Mouse (Mus musculus) c-Kit-positive CD71-positive TER-119-negative erythroid progenitor cells, embryonic 14.5 days (primary cell): ENCODE results near the gene Mtfr2.
A peak's percentile ranks its signal among the peaks of the same experiment; 100 is the strongest.

Experiments
- DNase-seq: peaks from one replicate; pipeline ENCODE4 v3.0.0-alpha.2; 2013; ENCODE audit warnings: low read depth

Gene Mtfr2

DNA sequence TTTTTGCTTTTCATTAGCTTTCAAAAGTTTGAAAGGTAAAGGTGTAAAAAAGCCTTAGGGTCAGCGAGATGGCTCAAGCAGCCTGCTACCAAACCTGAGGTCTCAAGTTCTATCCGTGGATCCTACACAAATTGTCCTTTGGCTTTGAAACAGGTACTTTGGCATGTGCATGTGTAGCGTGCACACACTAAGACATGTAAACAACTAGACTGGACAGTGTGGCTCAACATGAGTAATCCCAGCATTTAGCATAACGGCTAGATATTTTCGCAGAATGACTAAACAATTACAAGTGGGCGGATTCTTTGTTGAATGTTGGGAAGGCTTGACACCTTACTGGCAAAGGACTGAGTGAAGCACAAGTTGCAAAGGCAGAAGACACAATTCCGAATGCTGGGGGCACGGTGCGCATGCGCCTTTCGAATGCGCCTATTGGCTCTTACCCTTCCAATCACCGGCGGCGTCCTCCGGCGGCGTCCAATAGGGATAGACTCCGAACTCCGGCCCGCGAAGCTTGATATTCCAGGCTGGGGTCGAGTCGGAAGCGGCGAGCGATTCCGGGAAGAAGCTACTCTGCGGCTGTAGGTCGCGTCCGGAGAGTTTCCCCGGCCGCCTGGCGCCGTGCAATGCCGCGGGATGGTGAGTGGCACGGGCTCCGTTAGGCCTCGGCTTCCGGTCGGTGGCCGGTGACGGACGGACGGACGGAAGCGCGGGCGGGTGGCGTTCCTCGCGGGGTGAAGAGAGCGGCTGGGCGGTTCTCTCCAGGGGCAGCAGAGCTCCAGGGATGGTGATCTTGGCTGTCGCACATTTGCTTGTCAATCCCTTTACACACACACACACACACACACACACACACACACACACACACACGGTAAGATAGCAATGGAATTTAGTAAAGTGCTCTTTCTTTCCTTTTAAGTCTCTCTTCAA, at the start of gene Mtfr2:
Mtfr2 (plus strand) TSS at position 486 of the 930 bp plus-strand sequence.
- DNase-seq: peak; percentile 96

DNA sequence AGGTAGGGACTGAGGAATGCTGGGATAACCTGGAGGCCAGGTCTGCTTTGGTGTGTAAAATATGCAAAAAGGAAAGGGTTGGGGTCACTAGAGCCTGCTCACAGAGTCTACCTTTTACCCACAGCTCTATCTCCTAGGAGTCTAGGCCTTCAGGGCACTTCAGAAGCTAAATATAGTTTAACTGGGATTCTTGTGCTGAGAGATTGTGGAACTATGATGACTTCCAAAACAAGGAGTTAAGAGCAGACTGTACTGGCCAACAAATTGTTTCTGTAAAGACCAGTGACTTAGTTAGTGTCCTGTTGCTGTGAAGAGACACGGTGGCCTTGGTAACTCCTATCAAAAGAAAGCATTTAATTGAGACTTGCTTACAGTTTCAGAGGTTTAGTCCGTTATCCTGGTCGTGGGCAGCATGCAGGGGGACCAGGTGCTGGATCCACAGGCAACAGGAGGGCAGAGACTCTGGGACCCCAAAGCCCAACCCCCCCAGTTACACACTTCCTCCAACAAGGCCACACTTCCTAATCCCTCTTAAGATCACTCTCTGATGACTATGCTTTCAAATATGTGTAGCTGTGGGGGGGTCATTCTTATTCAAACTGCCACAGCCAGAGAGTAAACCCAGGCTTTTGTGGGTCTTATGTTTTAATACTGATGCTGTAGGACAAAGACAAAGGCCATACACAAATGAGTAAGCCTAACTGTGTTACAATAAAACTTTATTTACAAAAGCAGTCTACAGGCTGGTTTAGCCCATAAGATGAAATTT, 49.2 kb upstream of the Mtfr2 start:
- DNase-seq: no peak

- no peak for DNase-seq
Measured at GRCm38 (mm10) chr10:20299114-20299513, 48.5 kb upstream of the Mtfr2 start.

GRCm38 (mm10) chr10:20310969-20311769, 36.4 kb upstream of the Mtfr2 start:
- no peak for DNase-seq

- peak; percentile 99 for DNase-seq
Measured at GRCm38 (mm10) chr10:20311918-20312735, 35.4 kb upstream of the Mtfr2 start, which contains the start of gene Bclaf1. Gene Bclaf1 (plus strand): TSS chr10:20312469.

GRCm38 (mm10) chr10:20312736-20313301, 34.8 kb upstream of the Mtfr2 start:
- DNase-seq: peak; percentile 73

DNA sequence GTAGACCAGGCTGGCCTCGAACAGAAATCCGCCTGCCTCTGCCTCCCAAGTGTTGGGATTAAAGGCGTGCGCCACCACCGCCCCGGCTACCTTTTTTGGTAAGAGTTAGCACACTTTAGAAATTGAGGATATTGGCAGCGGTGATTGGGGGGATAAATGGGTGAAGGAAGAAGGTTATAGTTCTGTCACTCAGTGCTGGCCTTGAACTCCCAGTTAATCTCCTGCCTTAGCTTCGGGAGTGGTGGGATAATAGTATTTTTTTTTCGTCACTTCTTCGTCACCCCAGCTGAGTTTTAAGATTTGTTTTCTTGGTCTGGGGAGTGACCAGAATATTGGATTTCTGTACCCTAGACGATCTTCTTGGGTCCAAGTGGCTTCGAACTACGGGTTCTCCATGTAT, 34.1 kb upstream of the Mtfr2 start:
- DNase-seq: no peak

GRCm38 (mm10) chr10:20313941-20314340, 33.6 kb upstream of the Mtfr2 start:
- no peak for DNase-seq

DNA sequence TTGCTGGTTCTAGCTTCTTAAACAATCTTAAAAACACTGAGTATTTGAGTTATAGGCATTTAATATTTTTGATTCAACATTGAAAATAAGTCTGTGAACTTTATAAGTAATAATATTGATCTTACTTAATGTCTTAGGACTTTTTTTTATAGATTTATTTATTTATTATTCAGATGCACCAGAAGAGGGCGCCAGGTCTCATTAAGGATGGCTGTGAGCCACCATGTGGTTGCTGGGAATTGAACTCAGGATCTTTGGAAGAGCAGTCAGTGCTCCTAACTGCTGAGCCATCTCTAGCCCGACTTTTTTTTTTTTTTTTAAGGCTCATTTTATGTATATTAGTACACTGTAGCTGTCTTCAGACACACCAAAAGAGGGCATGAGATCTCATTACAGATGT, 32.8 kb upstream of the Mtfr2 start:
- no peak for DNase-seq

DNA sequence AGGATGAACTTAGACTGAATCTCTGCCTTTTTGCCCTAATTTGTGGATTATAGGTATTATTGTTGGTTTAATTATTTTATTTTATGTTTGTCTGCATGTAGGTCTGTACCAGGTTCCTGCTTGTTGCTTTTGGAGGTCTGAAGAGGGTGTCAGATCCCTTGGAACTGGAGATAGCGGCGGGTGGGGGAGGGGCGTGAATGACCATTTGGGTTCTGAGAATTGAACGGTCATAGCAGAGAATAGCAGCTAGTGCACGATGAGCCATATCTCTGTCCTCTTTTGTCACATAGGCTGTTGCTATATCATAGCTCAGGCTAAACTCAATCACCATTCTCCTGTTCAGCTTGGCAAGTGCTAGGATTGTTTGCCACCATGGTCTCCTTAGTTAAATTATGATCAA, 30.1 kb upstream of the Mtfr2 start:
- DNase-seq: peak; percentile 29

GRCm38 (mm10) chr10:20326226-20326625, 21.3 kb upstream of the Mtfr2 start:
- no peak for DNase-seq

DNA sequence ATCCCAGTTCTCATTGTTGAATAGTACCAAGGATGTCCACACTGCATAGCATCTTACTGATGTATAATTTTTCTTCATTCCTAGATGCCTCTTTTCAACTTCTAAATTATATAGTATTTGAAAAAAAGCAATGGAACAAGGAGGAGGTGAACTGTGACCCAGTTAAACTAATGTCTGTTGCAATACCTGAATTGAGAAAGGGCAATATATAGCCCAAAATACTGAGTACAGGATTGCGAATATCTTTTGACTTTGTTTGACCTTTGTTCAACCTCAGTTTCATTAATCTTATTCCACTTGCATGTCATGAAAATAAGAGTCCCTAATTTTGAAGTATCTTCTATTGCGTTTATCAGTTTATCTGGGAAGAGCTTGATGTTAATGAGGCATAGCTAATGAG, 16.3 kb upstream of the Mtfr2 start:
- DNase-seq: no peak

DNA sequence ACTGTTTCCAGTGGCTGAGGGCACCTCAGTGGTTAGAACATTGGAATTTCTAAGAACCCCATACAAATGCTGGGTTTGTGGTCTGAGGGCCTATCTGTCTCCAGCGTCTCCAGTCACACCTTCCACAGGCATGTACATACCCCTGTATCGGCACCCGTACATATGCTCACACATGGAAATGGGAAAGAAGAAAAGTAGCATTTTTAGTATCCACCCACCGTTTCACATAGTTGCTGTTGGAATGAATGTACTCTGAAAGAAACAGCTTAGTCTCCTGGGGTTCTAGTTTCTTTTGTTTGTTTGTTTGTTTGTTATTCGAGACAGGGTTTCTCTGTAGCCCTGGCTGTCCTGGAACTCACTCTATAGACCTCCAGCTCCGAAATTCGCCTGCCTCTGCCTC, 9.7 kb upstream of the Mtfr2 start:
- DNase-seq: no peak

DNA sequence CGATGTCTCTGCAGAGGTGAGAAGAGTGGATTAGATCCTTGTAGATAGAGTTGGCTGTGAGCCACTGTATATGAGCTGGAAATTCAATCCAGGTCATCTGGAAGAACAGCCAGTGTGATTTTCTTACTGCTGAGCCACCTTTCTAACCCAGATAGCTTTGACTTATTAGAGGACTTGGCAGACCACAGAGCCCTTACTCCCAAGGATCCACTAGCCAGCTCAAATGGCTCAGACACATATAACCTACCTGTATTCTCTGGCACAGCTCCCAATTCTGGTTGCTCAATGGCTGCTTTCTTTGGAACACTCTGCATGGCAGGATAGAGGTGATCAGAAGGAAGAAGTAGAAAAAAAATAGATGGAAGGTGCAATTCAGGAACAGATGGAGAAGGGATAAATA, 1.8 kb upstream of the Mtfr2 start:
- DNase-seq: no peak

DNA sequence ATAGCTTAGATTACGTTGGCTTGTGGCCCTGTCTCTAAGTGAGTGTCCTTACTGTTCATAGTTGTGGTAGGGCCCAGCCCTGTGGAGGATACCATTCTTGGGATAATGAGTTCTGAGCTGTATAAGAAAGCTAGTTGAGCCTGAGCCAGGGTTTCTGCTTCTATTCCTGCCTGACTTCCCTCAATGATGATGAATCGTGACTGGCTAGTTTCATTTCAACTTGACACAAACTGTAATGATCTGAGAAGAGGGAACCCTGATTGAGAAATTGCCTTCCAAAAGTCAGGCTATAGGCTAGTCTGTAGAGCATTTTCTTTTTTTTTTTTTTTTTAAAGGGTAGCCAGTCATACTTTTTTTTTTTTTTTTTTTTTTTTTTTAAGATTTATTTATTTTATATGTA, 1.3 kb downstream of the Mtfr2 start:
- no peak for DNase-seq

DNA sequence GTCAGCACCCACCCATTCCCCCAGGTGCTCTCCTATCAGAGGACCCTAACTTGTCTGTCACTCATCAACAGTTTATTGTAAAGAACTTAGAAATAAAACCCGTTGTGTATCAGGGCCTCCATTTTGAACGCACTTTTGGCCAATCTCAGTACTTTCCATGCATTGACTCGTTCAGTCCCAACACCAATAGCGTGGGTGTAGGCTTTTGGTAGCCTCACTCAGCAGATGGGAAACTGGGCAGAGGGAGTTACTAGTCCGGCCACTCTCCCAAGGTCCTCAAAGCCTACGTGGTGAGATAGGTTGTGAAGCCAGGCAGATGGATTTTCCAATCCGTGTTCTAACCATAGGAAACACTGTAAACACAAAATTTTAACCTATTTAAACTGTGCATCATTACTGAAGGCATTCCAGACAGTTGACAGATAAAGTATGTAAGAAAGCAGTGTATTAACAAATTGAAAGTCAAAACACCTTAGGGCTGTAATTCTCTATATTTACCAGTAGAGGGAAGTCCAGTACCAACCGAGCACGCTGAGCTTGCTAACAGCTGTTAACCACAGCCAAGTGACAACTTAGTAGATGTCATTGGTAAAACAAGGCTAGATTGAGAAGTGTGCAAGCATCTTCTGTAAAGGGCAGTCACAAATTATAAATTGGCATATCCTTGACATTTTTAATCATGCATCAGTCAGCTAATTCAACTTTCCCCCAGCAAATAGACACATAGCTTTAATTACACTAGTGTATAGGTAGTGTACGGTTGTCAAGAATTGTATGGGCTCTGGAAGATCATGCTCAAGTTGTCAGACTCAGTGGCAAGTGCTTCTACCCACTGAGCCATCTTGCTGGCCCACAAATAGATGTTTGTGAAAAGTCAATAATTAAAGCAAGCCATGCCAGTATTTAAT, 14.2 kb downstream of the Mtfr2 start:
- no peak for DNase-seq

- DNase-seq: no peak
Measured at GRCm38 (mm10) chr10:20362450-20363118, 15.0 kb downstream of the Mtfr2 start.

GRCm38 (mm10) chr10:20372046-20372445, 24.5 kb downstream of the Mtfr2 start:
- DNase-seq: no peak

GRCm38 (mm10) chr10:20377621-20378020, 30.1 kb downstream of the Mtfr2 start:
- no peak for DNase-seq
